In genomic region chr13:24938683-24939082, GRCm38 (mm10) we compare ENCODE assay signal across 8 mouse cellular contexts. TPM values are rescaled to one million over a fixed set of nuclear protein-coding genes. Genes with fewer than 3 reads are reported as not detected.
DNase-seq lines count a peak whose midpoint lies in the region; ATAC-seq and TF ChIP-seq lines count a peak whose summit lies in the region.

No protein-coding gene starts in this region.

- peaks cover 2% of the 10 kb centered on the region; the same call in 1 of the 2 replicates for H3K4me1 ChIP-seq in liver, embryonic 12.5 days
- H3K4me1 ChIP-seq in limb, embryonic 14.5 days (ENCODE audit: control insufficient read depth, insufficient read depth, low read length) = peaks cover 6% of the 10 kb centered on the region
- H3K4me1 ChIP-seq in thymus, adult 2 months (replicated peaks; ENCODE audit: control insufficient read depth, insufficient read depth, low read length) = peaks cover 6% of the 10 kb centered on the region; the same call in 1 of the 2 replicates

- H3K27me3 ChIP-seq in liver, embryonic 12.5 days (replicated peaks) = peaks cover 60% of the 10 kb centered on the region
- no peaks in the 10 kb centered on the region for H3K27me3 ChIP-seq in limb, embryonic 14.5 days (ENCODE audit: control insufficient read depth, insufficient read depth, low read length)
- peaks cover 3% of the 10 kb centered on the region; the same call in 1 of the 2 replicates for H3K27me3 ChIP-seq in thymus, adult 2 months (ENCODE audit: control insufficient read depth, insufficient read depth, low read length)

- 5% methylated on average over 9 of the region's 9 CpGs for WGBS in liver, embryonic 12.5 days (ENCODE audit: insufficient replicate concordance)
- 38% methylated on average over 9 of the region's 9 CpGs for WGBS in limb, embryonic 14.5 days
- WGBS in thymus, adult 2 months = 22% methylated on average over 9 of the region's 9 CpGs

- no peak for ATAC-seq in liver, embryonic 12.5 days
- ATAC-seq in limb, embryonic 14.5 days (ENCODE audit: low FRiP score, low read depth) = no peak

- no peaks in the 10 kb centered on the region for H3K9me3 ChIP-seq in liver, embryonic 12.5 days (replicated peaks)
- no peaks in the 10 kb centered on the region for H3K9me3 ChIP-seq in limb, embryonic 14.5 days (ENCODE audit: control insufficient read depth, low read length)

- H3K27ac ChIP-seq in liver, embryonic 12.5 days = no peak overlapping the region
- H3K27ac ChIP-seq in limb, embryonic 14.5 days (replicated peaks; ENCODE audit: low read depth, low read length) = no peak overlapping the region
- no peak overlapping the region for H3K27ac ChIP-seq in thymus, adult 2 months (ENCODE audit: control insufficient read depth, insufficient read depth, low read length)

- peak; percentile 68 for DNase-seq in liver
- peak; percentile 9 for DNase-seq in c-Kit-negative CD71-positive TER-119-positive erythroid progenitor cells, embryonic 14.5 days (ENCODE audit: low read depth, low spot score)
- peak; percentile 56 to 91 for DNase-seq in frontal cortex, adult 2 months (ENCODE audit: extremely low spot score in 1 of 2, low spot score in 1 of 2)
- peak; percentile 68 to 82 for DNase-seq in kidney, adult 8-10 months
- DNase-seq in limb, embryonic 14.5 days (ENCODE audit: low spot score) = peak; percentile 50
- peak; percentile 29 for DNase-seq in ovary, postnatal 10 days (ENCODE audit: low spot score)
- peak; percentile 61 for DNase-seq in thymus, adult 2 months

- no peak overlapping the region for H3K4me2 ChIP-seq in liver, embryonic 12.5 days
- H3K4me2 ChIP-seq in limb, embryonic 14.5 days (replicated peaks; ENCODE audit: low read depth, low read length, severe bottlenecking) = no peak overlapping the region

- peak; percentile 76; the same call in 1 of the 2 replicates for TF ChIP-seq CTCF in thymus, adult 2 months (IDR thresholded peaks at IDR 0.05; ENCODE audit: borderline replicate concordance, control insufficient read depth, extremely low read depth, insufficient read depth, low read length, poor library complexity)

- TF ChIP-seq POLR2A in limb, embryonic 14.5 days (IDR thresholded peaks at IDR 0.05; ENCODE audit: borderline replicate concordance, extremely low read depth, insufficient read depth, insufficient read length) = no peak
- no peak for TF ChIP-seq POLR2A in thymus, adult 2 months (IDR thresholded peaks at IDR 0.05; ENCODE audit: control insufficient read depth, extremely low read depth, insufficient read depth, low read length, poor library complexity)

- H3K9ac ChIP-seq in liver, embryonic 12.5 days = no peak overlapping the region
- no peak overlapping the region for H3K9ac ChIP-seq in limb, embryonic 14.5 days (ENCODE audit: low read depth, low read length, severe bottlenecking)

- no peak overlapping the region for H3K4me3 ChIP-seq in liver, embryonic 12.5 days
- H3K4me3 ChIP-seq in limb, embryonic 14.5 days (replicated peaks; ENCODE audit: low read length) = no peak overlapping the region
- no peak overlapping the region for H3K4me3 ChIP-seq in thymus, adult 2 months (ENCODE audit: control insufficient read depth, insufficient read depth, low read length)

- no peaks in the 10 kb centered on the region for H3K36me3 ChIP-seq in liver, embryonic 12.5 days
- no peaks in the 10 kb centered on the region for H3K36me3 ChIP-seq in limb, embryonic 14.5 days (ENCODE audit: control insufficient read depth, insufficient read depth, low read length)
- no peaks in the 10 kb centered on the region for H3K36me3 ChIP-seq in thymus, adult 2 months (ENCODE audit: control insufficient read depth, insufficient read depth, low read length)

RNA-seq across cellular contexts. Expression of gene Aldh5a1, which starts 1.2 kb away (rescaled TPM):
- polyA plus RNA-seq in liver, embryonic 12.5 days (2016; fragmentation: Nextera tagmentation; extraction: Ambion mirVana) = 3.0 and 3.4 TPM in 2 replicates
- polyA plus RNA-seq in frontal cortex, adult 2 months (2012; rRNA removed) = 42.5 and 44.2 TPM in 2 replicates
- 6.3 and 6.7 TPM in 2 replicates for polyA plus RNA-seq in limb, embryonic 14.5 days (2012; rRNA removed)
- 5.3 and 5.5 TPM in 2 replicates for polyA plus RNA-seq in limb, embryonic 14.5 days (2014; fragmentation: Nextera tagmentation; extraction: Ambion mirVana)
- polyA plus RNA-seq in thymus, adult 2 months (2012; rRNA removed) = 1.3 and 1.4 TPM in 2 replicates

RNA-seq across cellular contexts. Expression of gene Gpld1, which starts 4.3 kb away (rescaled TPM):
- polyA plus RNA-seq in liver, embryonic 12.5 days (2016; fragmentation: Nextera tagmentation; extraction: Ambion mirVana) = 1.8 TPM in 2 replicates
- 18.5 and 18.6 TPM in 2 replicates for polyA plus RNA-seq in frontal cortex, adult 2 months (2012; rRNA removed)
- polyA plus RNA-seq in limb, embryonic 14.5 days (2012; rRNA removed) = 2.1 and 2.4 TPM in 2 replicates
- 2.1 and 3.5 TPM in 2 replicates for polyA plus RNA-seq in limb, embryonic 14.5 days (2014; fragmentation: Nextera tagmentation; extraction: Ambion mirVana)
- polyA plus RNA-seq in thymus, adult 2 months (2012; rRNA removed) = 0.47 and 1.0 TPM in 2 replicates

Comparison
In these comparisons a context has a peak if more than half of its experiments do, and no peak if none do; other contexts are left out.
1. DNase-seq: peak in every context shown above with its lines; median percentile 75 in kidney, adult 8-10 months; 74 in frontal cortex, adult 2 months; 68 in liver; 61 in thymus, adult 2 months; 50 in limb, embryonic 14.5 days; 29 in ovary, postnatal 10 days; 9 in c-Kit-negative CD71-positive TER-119-positive erythroid progenitor cells, embryonic 14.5 days.